In genomic region chr3:31903506-31903905, GRCm38 (mm10) we compare ENCODE assay signal across 9 mouse cellular contexts. TPM values are rescaled to one million over a fixed set of nuclear protein-coding genes. Genes with fewer than 3 reads are reported as not detected.
DNase-seq lines count a peak whose midpoint lies in the region; ATAC-seq lines count a peak whose summit lies in the region.
"Had no signal": no experiment of that assay in that cellular context is flagged by ENCODE, and none has a peak within 500 bp of the region (broad histone marks: within the 10 kb centered on the region; RNA-seq: fewer than 3 reads in every experiment).

No protein-coding gene starts in this region.

- H3K4me3 ChIP-seq in kidney, embryonic 16.5 days (ENCODE audit: low read length) = peak overlapping the region; percentile 33
- peak overlapping the region; percentile 52 for H3K4me3 ChIP-seq in hindbrain, embryonic 10.5 days
- H3K4me3 ChIP-seq in midbrain, embryonic 14.5 days (replicated peaks; ENCODE audit: low read depth, low read length) = peak overlapping the region; percentile 46

- peak; percentile 86 for ATAC-seq in kidney, embryonic 16.5 days (ENCODE audit: low FRiP score, low TSS enrichment)
- 0 out of 2 replicates have a peak, but pooled peaks have one; percentile 56 for ATAC-seq in midbrain, embryonic 14.5 days (ENCODE audit: low FRiP score, low TSS enrichment)
- no peak for ATAC-seq in erythroblast, adult 5-6 weeks (replicated peaks; ENCODE audit: low FRiP score, poor library complexity, severe bottlenecking)

- H3K27ac ChIP-seq in kidney, embryonic 16.5 days (ENCODE audit: low read length) = peak overlapping the region; percentile 36; the same call in 1 of the 2 replicates
- H3K27ac ChIP-seq in hindbrain, embryonic 10.5 days = no peak overlapping the region
- H3K27ac ChIP-seq in midbrain, embryonic 14.5 days (replicated peaks; ENCODE audit: low read depth, low read length) = 0 out of 2 replicates have a peak overlapping the region, but pooled peaks have one; percentile 52

- H3K9ac ChIP-seq in kidney, embryonic 16.5 days (replicated peaks; ENCODE audit: low read length) = no peak overlapping the region
- H3K9ac ChIP-seq in midbrain, embryonic 14.5 days (replicated peaks; ENCODE audit: low read length) = peak overlapping the region; percentile 70; the same call in 1 of the 2 replicates

- 0 out of 2 replicates have a peak, but pooled peaks cover 2% of the 10 kb centered on the region for H3K27me3 ChIP-seq in kidney, embryonic 16.5 days (ENCODE audit: insufficient read depth, low read length)
- peaks cover 22% of the 10 kb centered on the region; the same call in 1 of the 2 replicates for H3K27me3 ChIP-seq in hindbrain, embryonic 10.5 days (ENCODE audit: insufficient read depth, poor library complexity, severe bottlenecking)
- no peaks in the 10 kb centered on the region for H3K27me3 ChIP-seq in midbrain, embryonic 14.5 days (ENCODE audit: control insufficient read depth, insufficient read depth, low read length)

- no peaks in the 10 kb centered on the region for H3K9me3 ChIP-seq in kidney, embryonic 16.5 days (ENCODE audit: low read length)
- no peaks in the 10 kb centered on the region for H3K9me3 ChIP-seq in hindbrain, embryonic 10.5 days
- no peaks in the 10 kb centered on the region for H3K9me3 ChIP-seq in midbrain, embryonic 14.5 days (ENCODE audit: control insufficient read depth, low read length)

- 3% methylated on average over 9 of the region's 9 CpGs for WGBS in kidney, embryonic 16.5 days
- WGBS in hindbrain, embryonic 10.5 days = 3% methylated on average over 9 of the region's 9 CpGs
- WGBS in midbrain, embryonic 14.5 days = 2% methylated on average over 9 of the region's 9 CpGs

- peaks cover 29% of the 10 kb centered on the region for H3K4me1 ChIP-seq in kidney, embryonic 16.5 days (ENCODE audit: insufficient read depth, low read length)
- H3K4me1 ChIP-seq in hindbrain, embryonic 10.5 days (replicated peaks) = peaks cover 26% of the 10 kb centered on the region
- peaks cover 14% of the 10 kb centered on the region for H3K4me1 ChIP-seq in midbrain, embryonic 14.5 days (ENCODE audit: control insufficient read depth, insufficient read depth, low read length)

- no peaks in the 10 kb centered on the region for H3K36me3 ChIP-seq in kidney, embryonic 16.5 days (ENCODE audit: insufficient read depth, low read length)
- H3K36me3 ChIP-seq in hindbrain, embryonic 10.5 days = no peaks in the 10 kb centered on the region
- no peaks in the 10 kb centered on the region for H3K36me3 ChIP-seq in midbrain, embryonic 14.5 days (ENCODE audit: control insufficient read depth, insufficient read depth, low read length)

- H3K4me2 ChIP-seq in kidney, embryonic 16.5 days (replicated peaks; ENCODE audit: low read depth, low read length) = peak overlapping the region; percentile 62
- peak overlapping the region; percentile 83 for H3K4me2 ChIP-seq in midbrain, embryonic 14.5 days (ENCODE audit: low read length)

- DNase-seq in kidney, postnatal 10 days = no peak
- peak; percentile 29 for DNase-seq in embryo, embryonic 9.5 days (ENCODE audit: extremely low spot score)
- peak; percentile 11 for DNase-seq in hindbrain, embryonic 10.5 days (ENCODE audit: low spot score)
- peak; percentile 55 for DNase-seq in midbrain, embryonic 14.5 days
- no peak for DNase-seq in right cerebral cortex, postnatal 25 days
- no peak for DNase-seq in urinary bladder, postnatal 10 days (ENCODE audit: low spot score)

RNA-seq across cellular contexts. Expression of gene Kcnmb2, which starts 1.2 kb away (rescaled TPM):
- 2.5 and 3.0 TPM in 2 replicates for polyA plus RNA-seq in kidney, embryonic 16.5 days (2015; fragmentation: Nextera tagmentation; extraction: Ambion mirVana)
- polyA plus RNA-seq in hindbrain, embryonic 10.5 days (2016; fragmentation: Nextera tagmentation; extraction: Ambion mirVana) = 3.4 and 6.8 TPM in 2 replicates
- polyA plus RNA-seq in midbrain, embryonic 14.5 days (2014; fragmentation: Nextera tagmentation; extraction: Ambion mirVana) = 10.8 and 12.8 TPM in 2 replicates
- total RNA-seq in erythroblast, adult 5-6 weeks (2015; ENCODE audit: low replicate concordance) = not detected in 2 replicates
- total RNA-seq in erythroblast, adult 5-6 weeks (2017; ENCODE audit: low replicate concordance) = not detected in 2 replicates
- total RNA-seq: neutrophil, adult 5-6 weeks had no signal

Comparison
In these comparisons a context has a peak if more than half of its experiments do, and no peak if none do; other contexts are left out.
1. DNase-seq: peak in embryo, embryonic 9.5 days (single experiment), hindbrain, embryonic 10.5 days (single experiment) and midbrain, embryonic 14.5 days (single experiment); none in kidney, postnatal 10 days (single experiment), right cerebral cortex, postnatal 25 days (single experiment) and urinary bladder, postnatal 10 days (single experiment).
2. Peak in every context shown above with its lines, with median percentiles within 50 percentile points of each other: H3K4me3 ChIP-seq.